Mouse (Mus musculus) liver (tissue): ENCODE measurements around the gene Vmn1r100.
"Not testable (repeated sequence)": the region's sequence is repeated elsewhere in the genome, so short reads cannot be mapped to it uniquely, and the experiment has no call there.

Experiments
- DNase-seq: peaks from one replicate; pipeline ENCODE4 v3.0.0-alpha.2; 2020; ENCODE audit warnings: mixed read lengths

The Vmn1r100 gene

GRCm38 (mm10) chr7:20417642-20418041 is at the start of gene Vmn1r100:
TSS of gene Vmn1r100 (plus strand) at chr7:20417942.
- not testable (repeated sequence) for DNase-seq

DNA sequence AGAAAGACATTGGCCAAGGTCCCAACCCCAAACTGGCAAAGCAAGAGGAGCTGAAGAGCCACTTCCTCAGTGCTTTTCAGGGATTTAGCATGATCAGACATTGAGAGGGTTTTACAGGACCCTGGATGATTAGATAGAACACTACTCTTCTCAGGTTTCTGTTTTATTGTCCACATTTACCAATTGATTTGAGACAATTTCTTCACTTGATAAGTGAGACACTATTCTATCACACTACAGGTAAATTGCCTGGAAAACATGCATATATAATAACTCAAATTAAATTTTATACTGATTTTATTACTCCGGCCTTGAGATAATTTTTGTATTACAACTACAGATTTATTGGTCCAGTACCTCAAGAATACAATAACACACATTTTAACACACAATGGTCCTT is 42.4 kb upstream of the Vmn1r100 start, which contains the start of gene Gm5728:
Gene Gm5728, minus strand, starts transcription at position 101 of the 400 bp plus-strand sequence.
- not testable (repeated sequence) for DNase-seq

DNA sequence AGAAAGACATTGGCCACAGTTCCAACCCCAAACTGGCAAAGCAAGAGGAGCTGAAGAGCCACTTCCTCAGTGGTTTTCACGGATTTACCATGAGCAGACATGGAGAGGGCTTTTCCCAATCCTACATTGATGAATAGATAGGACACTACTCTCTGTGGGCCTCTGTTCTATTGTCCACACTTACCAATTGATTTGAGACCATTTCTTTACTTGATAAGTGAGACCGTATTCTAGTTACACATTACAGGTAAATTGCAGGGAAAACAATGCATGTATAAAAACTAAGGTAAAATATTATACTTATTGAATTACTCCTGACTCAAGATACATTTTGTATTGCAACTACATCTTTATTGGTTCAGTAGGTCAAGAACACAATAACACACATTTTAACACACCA is 24.8 kb downstream of the Vmn1r100 start, which contains the start of gene Vmn1r101:
Gene Vmn1r101, minus strand, starts transcription at position 101 of the 400 bp plus-strand sequence.
- DNase-seq: not testable (repeated sequence)
